Mouse (Mus musculus): Measurements from ENCODE around the gene Olfr589. TPM values are rescaled to one million over a fixed set of nuclear protein-coding genes. Genes with fewer than 3 reads are reported as not detected.
"Not testable (repeated sequence)": the region's sequence is repeated elsewhere in the genome, so short reads cannot be mapped to it uniquely, and the experiment has no call there.

Gene Olfr589
- polyA plus RNA-seq (2015; fragmentation: Nextera tagmentation; extraction: Ambion mirVana) = not detected in 2 replicates

GRCm38 (mm10) chr7:103156256-103156655 is at the start of gene Olfr589:
Olfr589 (minus strand) TSS chr7:103156356.
- H3K4me1 ChIP-seq (replicated peaks) = no peaks in the 10 kb centered on the region
- H3K4me3 ChIP-seq = no peak within 1 kb of the TSS
- H3K27me3 ChIP-seq = no peaks in the 10 kb centered on the region
- no peak within 1 kb of the TSS for H3K4me2 ChIP-seq
- no peak within 1 kb of the TSS for H3K27ac ChIP-seq
- no peak for ATAC-seq (replicated peaks; ENCODE audit: insufficient number of reproducible peaks, insufficient read depth, low FRiP score, low read depth)
- no peak within 1 kb of the TSS for H3K9ac ChIP-seq
- H3K36me3 ChIP-seq = no peaks in the 10 kb centered on the region
- H3K9me3 ChIP-seq (replicated peaks) = no peaks in the 10 kb centered on the region
- 59% methylated on average over 2 of the region's 2 CpGs for WGBS

- H3K9ac ChIP-seq; H3K4me2 ChIP-seq; H3K27ac ChIP-seq; H3K4me3 ChIP-seq; H3K9me3 ChIP-seq (replicated peaks); H3K27me3 ChIP-seq; H3K36me3 ChIP-seq; H3K4me1 ChIP-seq (replicated peaks); ATAC-seq (replicated peaks; ENCODE audit: insufficient number of reproducible peaks, insufficient read depth, low FRiP score, low read depth): not testable (repeated sequence)
- WGBS = 62% methylated on average over 1 of the region's 1 CpGs
Measured at GRCm38 (mm10) chr7:103184503-103184902, 28.3 kb upstream of the Olfr589 start, which contains the start of gene Olfr592. Olfr592 (plus strand) TSS chr7:103184803.

- Histone ChIP-seq H3K9me3 (replicated peaks) (0 out of 2 replicates have a peak, but pooled peaks cover 2% of the 10 kb centered on the region), H3K36me3 (no peaks in the 10 kb centered on the region), H3K4me2 (no peak within 1 kb of the TSS), H3K27me3 (no peaks in the 10 kb centered on the region), H3K9ac (no peak within 1 kb of the TSS), H3K4me3 (no peak within 1 kb of the TSS), H3K4me1 (replicated peaks) (no peaks in the 10 kb centered on the region), H3K27ac (no peak within 1 kb of the TSS)
- no peak for ATAC-seq (replicated peaks; ENCODE audit: insufficient number of reproducible peaks, insufficient read depth, low FRiP score, low read depth)
- WGBS = 70% methylated on average over 1 of the region's 1 CpGs
Measured at GRCm38 (mm10) chr7:103178240-103178639, 22.1 kb upstream of the Olfr589 start, which contains the start of gene Olfr591. Olfr591 (minus strand) TSS chr7:103178340.

- H3K36me3 ChIP-seq = no peaks in the 10 kb centered on the region
- H3K4me3 ChIP-seq = no peak overlapping the region
- ATAC-seq (replicated peaks; ENCODE audit: insufficient number of reproducible peaks, insufficient read depth, low FRiP score, low read depth) = no peak
- H3K4me2 ChIP-seq = no peak overlapping the region
- H3K27ac ChIP-seq = no peak overlapping the region
- no peaks in the 10 kb centered on the region for H3K9me3 ChIP-seq (replicated peaks)
- 68% methylated on average over 5 of the region's 5 CpGs for WGBS
- H3K9ac ChIP-seq = no peak overlapping the region
- H3K27me3 ChIP-seq = no peaks in the 10 kb centered on the region
- no peaks in the 10 kb centered on the region for H3K4me1 ChIP-seq (replicated peaks)
Measured at GRCm38 (mm10) chr7:103169697-103170096, 13.5 kb upstream of the Olfr589 start.

GRCm38 (mm10) chr7:103140579-103140978 is 15.6 kb downstream of the Olfr589 start, which contains the start of gene Olfr588-ps1:
Olfr588-ps1 (plus strand) TSS chr7:103140879.
- H3K27me3 ChIP-seq = no peaks in the 10 kb centered on the region
- no peak within 1 kb of the TSS for H3K9ac ChIP-seq
- H3K4me1 ChIP-seq (replicated peaks) = no peaks in the 10 kb centered on the region
- no peak within 1 kb of the TSS for H3K4me2 ChIP-seq
- H3K36me3 ChIP-seq = no peaks in the 10 kb centered on the region
- H3K9me3 ChIP-seq (replicated peaks) = no peaks in the 10 kb centered on the region
- no peak within 1 kb of the TSS for H3K27ac ChIP-seq
- WGBS = 74% methylated on average over 1 of the region's 1 CpGs
- H3K4me3 ChIP-seq = no peak within 1 kb of the TSS
- no peak for ATAC-seq (replicated peaks; ENCODE audit: insufficient number of reproducible peaks, insufficient read depth, low FRiP score, low read depth)

- Histone ChIP-seq H3K36me3 (no peaks in the 10 kb centered on the region), H3K4me1 (replicated peaks) (no peaks in the 10 kb centered on the region), H3K9me3 (replicated peaks) (no peaks in the 10 kb centered on the region), H3K27me3 (no peaks in the 10 kb centered on the region), H3K4me3 (no peak within 1 kb of the TSS), H3K4me2 (no peak within 1 kb of the TSS), H3K9ac (no peak within 1 kb of the TSS), H3K27ac (no peak within 1 kb of the TSS)
- 90% methylated on average over 3 of the region's 3 CpGs for WGBS
- no peak for ATAC-seq (replicated peaks; ENCODE audit: insufficient number of reproducible peaks, insufficient read depth, low FRiP score, low read depth)
Measured at GRCm38 (mm10) chr7:103125538-103125937, 30.6 kb downstream of the Olfr589 start, which contains the start of gene Olfr586. Olfr586 (minus strand) TSS chr7:103125638.

GRCm38 (mm10) chr7:103119406-103119805 is 36.8 kb downstream of the Olfr589 start:
- H3K9ac ChIP-seq = no peak overlapping the region
- H3K27me3 ChIP-seq = no peaks in the 10 kb centered on the region
- H3K27ac ChIP-seq = no peak overlapping the region
- no peaks in the 10 kb centered on the region for H3K4me1 ChIP-seq (replicated peaks)
- H3K9me3 ChIP-seq (replicated peaks) = no peaks in the 10 kb centered on the region
- H3K4me2 ChIP-seq = no peak overlapping the region
- H3K36me3 ChIP-seq = no peaks in the 10 kb centered on the region
- H3K4me3 ChIP-seq = no peak overlapping the region
- WGBS = 46% methylated on average over 3 of the region's 3 CpGs
- no peak for ATAC-seq (replicated peaks; ENCODE audit: insufficient number of reproducible peaks, insufficient read depth, low FRiP score, low read depth)

Other genes starting within 250 kb of the Olfr589 start
- not detected in 2 replicates for gene Olfr571, start 238.8 kb downstream of the Olfr589 start, polyA plus RNA-seq (2015; fragmentation: Nextera tagmentation; extraction: Ambion mirVana)
- gene Olfr572, start 231.9 kb downstream of the Olfr589 start, polyA plus RNA-seq (2015; fragmentation: Nextera tagmentation; extraction: Ambion mirVana) = not detected in 2 replicates
- gene Olfr573-ps1, start 213.8 kb downstream of the Olfr589 start, polyA plus RNA-seq (2015; fragmentation: Nextera tagmentation; extraction: Ambion mirVana) = not detected in 2 replicates
- gene Olfr574, start 207.9 kb downstream of the Olfr589 start, polyA plus RNA-seq (2015; fragmentation: Nextera tagmentation; extraction: Ambion mirVana) = not detected in 2 replicates
- gene Olfr575, start 197.6 kb downstream of the Olfr589 start, polyA plus RNA-seq (2015; fragmentation: Nextera tagmentation; extraction: Ambion mirVana) = not detected in 2 replicates
- gene Olfr576, start 193.7 kb downstream of the Olfr589 start, polyA plus RNA-seq (2015; fragmentation: Nextera tagmentation; extraction: Ambion mirVana) = not detected in 2 replicates
- not detected in 2 replicates for gene Olfr577, start 180.4 kb downstream of the Olfr589 start, polyA plus RNA-seq (2015; fragmentation: Nextera tagmentation; extraction: Ambion mirVana)
- not detected in 2 replicates for gene Olfr578, start 167.0 kb downstream of the Olfr589 start, polyA plus RNA-seq (2015; fragmentation: Nextera tagmentation; extraction: Ambion mirVana)
- not detected in 2 replicates for gene Olfr582, start 118.3 kb downstream of the Olfr589 start, polyA plus RNA-seq (2015; fragmentation: Nextera tagmentation; extraction: Ambion mirVana)
- not detected in 2 replicates for gene Olfr583, start 105.1 kb downstream of the Olfr589 start, polyA plus RNA-seq (2015; fragmentation: Nextera tagmentation; extraction: Ambion mirVana)
- gene Olfr584, start 74.5 kb downstream of the Olfr589 start, polyA plus RNA-seq (2015; fragmentation: Nextera tagmentation; extraction: Ambion mirVana) = not detected in 2 replicates
- not detected in 2 replicates for gene Olfr585, start 58.6 kb downstream of the Olfr589 start, polyA plus RNA-seq (2015; fragmentation: Nextera tagmentation; extraction: Ambion mirVana)
- not detected in 2 replicates for gene Olfr586, start 30.7 kb downstream of the Olfr589 start, polyA plus RNA-seq (2015; fragmentation: Nextera tagmentation; extraction: Ambion mirVana)
- not detected in 2 replicates for gene Olfr588-ps1, start 15.5 kb downstream of the Olfr589 start, polyA plus RNA-seq (2015; fragmentation: Nextera tagmentation; extraction: Ambion mirVana)
- gene Olfr591, start 22.0 kb upstream of the Olfr589 start, polyA plus RNA-seq (2015; fragmentation: Nextera tagmentation; extraction: Ambion mirVana) = not detected in 2 replicates
- gene Olfr592, start 28.4 kb upstream of the Olfr589 start, polyA plus RNA-seq (2015; fragmentation: Nextera tagmentation; extraction: Ambion mirVana) = not detected in 2 replicates
- not detected in 2 replicates for gene Olfr593, start 55.5 kb upstream of the Olfr589 start, polyA plus RNA-seq (2015; fragmentation: Nextera tagmentation; extraction: Ambion mirVana)
- not detected in 2 replicates for gene Olfr594, start 60.6 kb upstream of the Olfr589 start, polyA plus RNA-seq (2015; fragmentation: Nextera tagmentation; extraction: Ambion mirVana)
- gene Usp17ld, start 96.1 kb upstream of the Olfr589 start, polyA plus RNA-seq (2015; fragmentation: Nextera tagmentation; extraction: Ambion mirVana) = not detected in 2 replicates
- not detected in 2 replicates for gene Olfr596, start 149.3 kb upstream of the Olfr589 start, polyA plus RNA-seq (2015; fragmentation: Nextera tagmentation; extraction: Ambion mirVana)
- gene Olfr597, start 160.0 kb upstream of the Olfr589 start, polyA plus RNA-seq (2015; fragmentation: Nextera tagmentation; extraction: Ambion mirVana) = not detected in 2 replicates
- not detected in 2 replicates for gene Olfr598, start 167.2 kb upstream of the Olfr589 start, polyA plus RNA-seq (2015; fragmentation: Nextera tagmentation; extraction: Ambion mirVana)
- not detected in 2 replicates for gene Olfr599, start 179.6 kb upstream of the Olfr589 start, polyA plus RNA-seq (2015; fragmentation: Nextera tagmentation; extraction: Ambion mirVana)
- gene Olfr600, start 193.3 kb upstream of the Olfr589 start, polyA plus RNA-seq (2015; fragmentation: Nextera tagmentation; extraction: Ambion mirVana) = not detected in 2 replicates
- not detected in 2 replicates for gene Olfr601, start 206.3 kb upstream of the Olfr589 start, polyA plus RNA-seq (2015; fragmentation: Nextera tagmentation; extraction: Ambion mirVana)
- gene Olfr603, start 229.8 kb upstream of the Olfr589 start, polyA plus RNA-seq (2015; fragmentation: Nextera tagmentation; extraction: Ambion mirVana) = not detected in 2 replicates